Mouse (Mus musculus): Measurements from ENCODE around the gene Vmn1r29. TPM values are rescaled to one million over a fixed set of nuclear protein-coding genes. Genes with fewer than 3 reads are reported as not detected.
"Not testable (repeated sequence)": the region's sequence is repeated elsewhere in the genome, so short reads cannot be mapped to it uniquely, and the experiment has no call there.

Gene Vmn1r29
- not detected in 2 replicates for polyA plus RNA-seq (2012; rRNA removed)

DNA sequence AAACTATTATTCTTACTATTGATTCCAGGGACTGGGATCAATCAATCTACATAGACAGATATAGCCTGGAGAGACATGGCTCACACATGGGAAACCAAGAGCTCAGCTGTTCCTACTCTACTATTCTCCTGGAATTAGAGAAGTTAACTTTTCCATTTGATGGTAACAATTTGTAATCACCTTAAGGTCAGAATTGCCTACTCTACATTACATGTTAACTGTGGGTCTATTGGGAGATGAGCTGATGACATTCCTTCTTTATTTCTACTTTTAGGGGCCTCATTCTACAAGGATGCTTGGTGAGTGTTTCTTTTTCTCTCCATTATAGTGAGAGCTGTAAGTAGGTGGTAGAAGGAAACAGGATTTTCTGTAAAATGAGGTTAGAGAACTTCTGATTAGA is at the start of gene Vmn1r29:
Gene Vmn1r29, plus strand, starts transcription at position 301 of the 400 bp plus-strand sequence.
- TF ChIP-seq POLR2A (IDR thresholded peaks at IDR 0.05; ENCODE audit: borderline replicate concordance, insufficient read depth, low read length) (no peak), CTCF (IDR thresholded peaks at IDR 0.05; ENCODE audit: borderline replicate concordance, insufficient read depth, low read depth, low read length) (no peak)
- no peaks in the 10 kb centered on the region for H3K4me1 ChIP-seq (ENCODE audit: control insufficient read depth, insufficient read depth, low read length)
- DNase-seq: no peak
- H3K27ac ChIP-seq (ENCODE audit: insufficient read depth, low read length): no peak within 1 kb of the TSS
- no peaks in the 10 kb centered on the region for H3K27me3 ChIP-seq (ENCODE audit: control insufficient read depth, insufficient read depth, low read length)
- no peak within 1 kb of the TSS for H3K4me3 ChIP-seq (replicated peaks; ENCODE audit: insufficient read depth, low read depth, low read length)

DNA sequence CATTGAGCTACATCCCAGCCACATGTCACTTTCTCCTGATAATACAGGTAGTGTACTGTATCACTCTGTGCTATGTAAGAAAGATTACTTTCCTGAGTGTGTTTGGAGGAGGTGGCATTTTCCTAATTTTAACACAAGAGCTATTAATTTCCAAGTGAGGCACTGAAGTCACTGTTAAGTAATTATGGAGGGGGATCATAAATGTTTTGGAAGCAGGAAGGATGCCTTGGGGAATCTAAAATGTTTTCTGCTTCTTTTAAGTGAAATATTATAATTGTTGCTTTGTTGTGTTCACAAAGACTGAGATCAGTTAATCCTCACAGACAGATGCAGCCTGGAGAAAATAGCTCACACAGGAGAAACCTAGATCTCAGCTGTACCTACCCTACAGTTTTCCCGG is 39.6 kb upstream of the Vmn1r29 start, which contains the start of gene Vmn1r28:
Gene Vmn1r28, plus strand, starts transcription at position 301 of the 400 bp plus-strand sequence.
- no peak within 1 kb of the TSS for H3K27ac ChIP-seq (ENCODE audit: insufficient read depth, low read length)
- no peaks in the 10 kb centered on the region for H3K4me1 ChIP-seq (ENCODE audit: control insufficient read depth, insufficient read depth, low read length)
- no peak within 1 kb of the TSS for H3K4me3 ChIP-seq (replicated peaks; ENCODE audit: insufficient read depth, low read depth, low read length)
- no peak for TF ChIP-seq POLR2A (IDR thresholded peaks at IDR 0.05; ENCODE audit: borderline replicate concordance, insufficient read depth, low read length)
- TF ChIP-seq CTCF (IDR thresholded peaks at IDR 0.05; ENCODE audit: borderline replicate concordance, insufficient read depth, low read depth, low read length): no peak
- H3K27me3 ChIP-seq (ENCODE audit: control insufficient read depth, insufficient read depth, low read length): no peaks in the 10 kb centered on the region
- 93% methylated on average over 1 of the region's 1 CpGs for WGBS
- no peak for DNase-seq

DNA sequence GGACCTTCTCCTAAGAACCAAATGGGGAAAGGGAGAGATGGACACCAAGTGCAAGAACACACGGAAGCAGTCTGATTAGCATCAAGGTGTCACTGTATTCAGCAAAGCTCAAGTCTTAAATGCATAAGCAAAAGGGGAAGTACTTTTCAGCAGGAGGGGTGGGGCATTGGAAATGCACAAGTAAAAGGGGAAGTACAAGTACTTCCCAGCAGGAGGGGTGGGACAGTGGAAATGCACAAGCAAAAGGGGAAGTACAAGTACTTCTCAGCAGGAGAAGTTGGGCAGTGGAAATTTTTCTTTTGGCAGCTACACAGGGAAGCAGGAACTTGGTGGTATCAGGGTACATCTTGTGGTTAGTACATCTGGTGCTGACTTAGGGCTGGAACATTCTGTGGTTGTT is 21.7 kb upstream of the Vmn1r29 start:
- WGBS: 88% methylated on average over 1 of the region's 1 CpGs
- H3K4me1 ChIP-seq (ENCODE audit: control insufficient read depth, insufficient read depth, low read length): not testable (repeated sequence)

DNA sequence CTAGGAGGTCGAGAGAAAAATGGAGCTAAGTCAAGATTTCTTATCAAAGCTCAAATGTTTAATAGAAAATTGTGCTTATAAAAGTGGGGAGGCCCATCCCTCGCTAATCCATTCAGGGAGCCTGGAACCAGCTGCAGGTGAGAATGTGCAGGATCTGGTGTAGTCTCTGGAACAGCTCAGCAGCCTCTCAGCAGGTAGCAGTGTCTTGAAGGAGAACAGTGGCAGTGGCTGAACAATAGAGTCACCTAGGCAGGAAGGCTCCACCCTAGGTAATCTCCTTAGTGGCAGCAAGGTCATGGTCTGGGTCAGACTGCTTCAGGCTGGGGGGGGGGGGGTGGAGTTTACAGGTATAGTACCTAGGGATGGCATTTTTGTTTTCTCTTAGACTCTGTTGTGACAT is 9.1 kb upstream of the Vmn1r29 start:
- no peak for DNase-seq
- Histone ChIP-seq H3K27me3 (ENCODE audit: control insufficient read depth, insufficient read depth, low read length) (no peaks in the 10 kb centered on the region), H3K4me1 (ENCODE audit: control insufficient read depth, insufficient read depth, low read length) (no peaks in the 10 kb centered on the region), H3K27ac (ENCODE audit: insufficient read depth, low read length) (no peak overlapping the region), H3K4me3 (replicated peaks; ENCODE audit: insufficient read depth, low read depth, low read length) (no peak overlapping the region)
- WGBS: 65% methylated on average over 2 of the region's 2 CpGs
- TF ChIP-seq POLR2A (IDR thresholded peaks at IDR 0.05; ENCODE audit: borderline replicate concordance, insufficient read depth, low read length) (no peak), CTCF (IDR thresholded peaks at IDR 0.05; ENCODE audit: borderline replicate concordance, insufficient read depth, low read depth, low read length) (no peak)

More for the DNA sequence above, 21.7 kb upstream of the Vmn1r29 start:
- H3K4me3 ChIP-seq (replicated peaks; ENCODE audit: insufficient read depth, low read depth, low read length); H3K27me3 ChIP-seq (ENCODE audit: control insufficient read depth, insufficient read depth, low read length); DNase-seq; H3K27ac ChIP-seq (ENCODE audit: insufficient read depth, low read length): not testable (repeated sequence)

DNA sequence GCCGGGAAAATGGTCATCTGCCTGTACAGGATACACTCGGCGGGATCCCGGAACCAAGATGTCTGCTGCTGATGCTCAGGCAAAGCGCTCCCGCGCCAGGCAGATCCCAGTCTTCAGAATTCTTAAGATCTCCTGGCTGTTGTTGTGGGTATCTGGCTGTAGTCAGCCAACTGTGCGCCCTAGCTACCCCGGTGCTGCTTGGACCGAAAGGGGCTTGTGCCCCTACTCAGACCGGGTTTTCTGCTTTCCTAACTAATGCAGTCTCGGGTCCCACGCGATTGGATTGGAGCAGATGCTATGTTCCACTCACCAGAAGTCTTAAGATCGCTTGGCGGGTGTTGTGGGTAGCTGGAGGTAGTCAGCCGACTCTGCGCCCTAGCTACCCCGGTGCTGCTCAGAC is 2.8 kb upstream of the Vmn1r29 start:
- 83% methylated on average over 19 of the region's 19 CpGs for WGBS
- not testable (repeated sequence) for H3K27ac ChIP-seq (ENCODE audit: insufficient read depth, low read length); H3K27me3 ChIP-seq (ENCODE audit: control insufficient read depth, insufficient read depth, low read length); H3K4me3 ChIP-seq (replicated peaks; ENCODE audit: insufficient read depth, low read depth, low read length); DNase-seq; H3K4me1 ChIP-seq (ENCODE audit: control insufficient read depth, insufficient read depth, low read length)

DNA sequence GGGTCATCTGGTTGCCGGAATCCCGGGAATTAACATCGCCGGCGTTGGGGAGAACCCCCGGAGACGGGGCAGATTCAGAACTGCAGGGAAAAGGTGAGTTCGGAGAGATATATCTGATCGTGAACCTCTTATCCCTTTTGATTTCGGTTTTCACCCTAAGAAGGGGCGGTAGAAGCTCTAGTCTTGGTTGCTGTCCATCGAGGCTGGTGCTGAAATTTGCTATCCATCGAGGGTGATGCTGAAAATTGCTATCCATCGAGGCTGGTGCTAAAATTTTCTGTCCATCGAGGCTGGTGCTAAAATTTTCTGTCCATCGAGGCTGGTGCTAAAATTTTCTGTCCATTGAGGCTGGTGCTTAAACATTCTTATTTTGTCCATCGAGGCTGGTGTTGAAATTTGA is 29.3 kb downstream of the Vmn1r29 start:
- H3K4me1 ChIP-seq (ENCODE audit: control insufficient read depth, insufficient read depth, low read length); H3K4me3 ChIP-seq (replicated peaks; ENCODE audit: insufficient read depth, low read depth, low read length); H3K27ac ChIP-seq (ENCODE audit: insufficient read depth, low read length); H3K27me3 ChIP-seq (ENCODE audit: control insufficient read depth, insufficient read depth, low read length); DNase-seq: not testable (repeated sequence)
- WGBS: 78% methylated on average over 17 of the region's 17 CpGs

Other genes with a start within 250 kb of the Vmn1r29 start
- not detected in 2 replicates for gene Vmn1r27, start 82.7 kb upstream of the Vmn1r29 start, polyA plus RNA-seq (2012; rRNA removed)
- gene Vmn1r28, start 39.5 kb upstream of the Vmn1r29 start, polyA plus RNA-seq (2012; rRNA removed): not detected in 2 replicates
- gene Vmn1r30, start 141.8 kb downstream of the Vmn1r29 start, polyA plus RNA-seq (2012; rRNA removed): not detected in 2 replicates
- gene Vmn1r31, start 173.8 kb downstream of the Vmn1r29 start, polyA plus RNA-seq (2012; rRNA removed): not detected in 2 replicates

Measured in cerebellum, adult 2 months (tissue).